Mouse (Mus musculus): ENCODE measurements around the gene Adat2.

Gene Adat2

DNA sequence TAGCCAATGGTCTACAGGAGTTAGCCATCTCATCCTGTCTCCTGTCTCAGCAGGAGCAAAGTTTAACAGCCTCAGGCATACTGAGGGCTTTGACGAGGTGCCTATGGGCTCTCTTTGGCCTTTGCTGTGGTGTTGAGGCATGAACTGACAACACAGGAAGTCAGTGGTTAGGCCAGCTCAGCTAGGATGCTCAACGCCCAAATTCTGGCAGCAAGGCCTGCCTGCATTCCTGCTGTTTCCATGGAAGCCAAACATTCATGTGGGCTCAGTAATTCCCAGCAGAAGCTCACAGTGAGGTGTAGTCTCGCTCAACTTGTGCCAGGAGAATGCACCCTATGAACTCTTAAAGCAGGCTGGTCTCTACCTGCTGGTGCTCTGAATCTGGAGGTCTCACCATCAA, 43.4 kb downstream of the Adat2 start:
- no peak for DNase-seq (ENCODE audit: low read depth in 2 of 2, low spot score in 2 of 2)

DNA sequence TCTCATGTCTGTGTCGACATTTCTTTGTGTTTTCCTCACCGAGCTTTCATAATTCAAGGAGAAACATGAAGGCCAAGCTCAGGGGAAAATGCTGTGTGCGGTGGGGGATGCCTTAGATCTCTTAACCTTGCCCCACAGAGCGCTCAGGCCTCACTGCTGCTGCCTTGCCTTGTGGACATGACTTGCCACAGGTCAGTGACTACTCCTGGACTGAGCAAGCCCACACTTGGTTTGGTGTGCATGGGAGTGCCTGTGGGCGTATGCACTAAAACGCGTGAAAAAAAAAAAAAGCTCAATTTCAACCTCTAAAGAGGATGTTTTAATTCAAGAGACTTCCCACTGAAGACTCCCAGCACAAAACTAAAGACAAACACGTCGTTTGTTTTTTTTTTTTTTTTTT, 44.2 kb downstream of the Adat2 start:
- DNase-seq (ENCODE audit: low read depth in 2 of 2, low spot score in 2 of 2), result no peak

DNA sequence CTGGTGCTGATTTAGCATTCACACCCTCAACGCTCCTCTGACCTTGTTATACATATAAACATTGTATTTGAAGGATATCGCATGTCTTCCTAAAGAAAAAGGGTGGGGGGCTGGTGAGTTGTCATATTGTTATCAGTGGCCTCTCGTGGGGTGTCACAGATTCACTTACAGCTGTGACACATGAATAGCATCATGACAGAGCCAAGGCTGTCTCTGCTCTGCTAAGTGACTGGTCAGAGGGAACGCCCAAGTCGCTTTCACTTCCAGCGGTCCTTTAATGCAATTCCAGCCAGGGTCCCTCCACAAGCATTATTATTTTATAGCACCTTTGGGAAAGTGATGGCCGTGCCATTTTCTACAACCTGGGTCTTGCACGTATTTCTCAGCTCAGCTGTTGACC, 44.8 kb downstream of the Adat2 start:
- no peak for DNase-seq (ENCODE audit: low read depth in 2 of 2, low spot score in 2 of 2)

DNA sequence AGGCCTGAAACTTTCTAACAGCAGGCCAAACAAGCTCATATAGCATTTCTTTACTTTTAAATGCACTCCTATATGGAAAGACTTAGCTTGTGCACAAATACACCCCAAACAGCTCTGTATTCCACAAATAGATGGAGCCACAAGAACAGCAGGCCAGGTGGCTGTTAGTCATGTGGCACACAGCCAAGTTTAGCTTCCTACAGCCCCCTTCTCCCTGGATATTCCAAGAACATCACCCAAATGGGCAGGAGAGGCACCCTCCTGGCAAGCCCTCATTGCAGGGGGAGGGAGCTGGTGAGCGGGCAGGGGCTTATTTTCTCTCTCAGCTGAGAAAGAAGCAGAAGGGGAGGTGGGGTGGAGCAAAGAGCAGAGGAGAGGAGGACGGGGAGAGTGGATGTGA, 48.2 kb downstream of the Adat2 start:
- DNase-seq (ENCODE audit: low read depth in 2 of 2, low spot score in 2 of 2), result no peak
